Mouse (Mus musculus) kidney, embryonic 16.5 days (tissue): Measurements from ENCODE around the gene Btbd9. TPM values are rescaled to one million over a fixed set of nuclear protein-coding genes. Genes with fewer than 3 reads are reported as not detected.

Experiments
- ATAC-seq: fragments of 200-750 bp; cut with Nextera tagmentation; 2 replicates; pipeline ENCODE4 v1.8.0; 2017; ENCODE audit warnings: moderate TSS enrichment; ENCODE audit not compliant: low FRiP score, low TSS enrichment
- H3K27ac ChIP-seq: fragments of 300-500 bp; sonication (generic); 2 replicates; pipeline ENCODE4 v1.5.1; 2014; ENCODE audit warnings: low read length
- H3K27me3 ChIP-seq: fragments of 300-500 bp; sonication (generic); 2 replicates; pipeline ENCODE4 v1.6.1; 2014; ENCODE audit warnings: low read length, control low read depth, mixed read lengths; ENCODE audit not compliant: insufficient read depth
- H3K36me3 ChIP-seq: fragments of 300-500 bp; sonication (generic); 2 replicates; pipeline ENCODE4 v1.6.1; 2014; ENCODE audit warnings: low read length, control low read depth, mixed read lengths; ENCODE audit not compliant: insufficient read depth
- H3K4me1 ChIP-seq: fragments of 300-500 bp; sonication (generic); 2 replicates; pipeline ENCODE4 v1.6.1; 2014; ENCODE audit warnings: low read length, control low read depth, mixed read lengths; ENCODE audit not compliant: insufficient read depth
- H3K4me2 ChIP-seq: fragments of 300-500 bp; sonication (generic); replicated peaks from 2 replicates; pipeline ENCODE4 v1.6.1; 2014; ENCODE audit warnings: low read depth, low read length
- H3K4me3 ChIP-seq: fragments of 300-500 bp; sonication (generic); 2 replicates; pipeline ENCODE4 v1.5.1; 2014; ENCODE audit warnings: mild to moderate bottlenecking, low read length
- H3K9ac ChIP-seq: fragments of 300-500 bp; sonication (generic); replicated peaks from 2 replicates; pipeline ENCODE4 v1.6.1; 2014; ENCODE audit warnings: low read length
- H3K9me3 ChIP-seq: fragments of 300-500 bp; sonication (generic); 2 replicates; pipeline ENCODE4 v1.6.1; 2016; ENCODE audit warnings: low read length, control low read depth
- WGBS: fragments of 180-500 bp; shearing (Covaris S2); extraction: QIAGEN DNeasy Blood & Tissue Kit; methylation state at CpG from one replicate; pipeline ENCODE4 v1.1.7; 2014; 5-methylcytosine and 5-hydroxymethylcytosine counted together
- polyA plus RNA-seq: library from polyadenylated mRNA; unstranded; fragments of >200 nt; fragmentation: Nextera tagmentation; extraction: Ambion mirVana; gene quantifications from 2 replicates; pipeline ENCODE4 v1.2.1, GENCODE M21; 2015

The Btbd9 gene
- polyA plus RNA-seq, 1 experiment from 2014 or later = 58.3 TPM

- H3K27ac ChIP-seq = 0 out of 2 replicates have a peak overlapping the region, but pooled peaks have one; percentile 36
These were observed 313.3 kb downstream of the Btbd9 start for GRCm38 (mm10) chr17:30262943-30263342.

GRCm38 (mm10) chr17:30262440-30262839 is 313.8 kb downstream of the Btbd9 start:
- ATAC-seq = no peak
- no peaks in the 10 kb centered on the region for H3K27me3 ChIP-seq
- no peak overlapping the region for H3K9ac ChIP-seq
- peaks cover 35% of the 10 kb centered on the region for H3K4me1 ChIP-seq
- H3K36me3 ChIP-seq = no peaks in the 10 kb centered on the region
- no peak overlapping the region for H3K4me2 ChIP-seq
- H3K27ac ChIP-seq = 0 out of 2 replicates have a peak overlapping the region, but pooled peaks have one; percentile 36
- 61% methylated on average over 4 of the region's 4 CpGs for WGBS
- no peaks in the 10 kb centered on the region for H3K9me3 ChIP-seq
- H3K4me3 ChIP-seq = no peak overlapping the region

More at GRCm38 (mm10) chr17:30262943-30263342, 313.3 kb downstream of the Btbd9 start:
- no peaks in the 10 kb centered on the region for H3K9me3 ChIP-seq
- no peak for ATAC-seq
- no peak overlapping the region for H3K4me3 ChIP-seq
- no peak overlapping the region for H3K4me2 ChIP-seq
- 56% methylated on average over 6 of the region's 6 CpGs for WGBS
- H3K4me1 ChIP-seq = peaks cover 35% of the 10 kb centered on the region
- H3K9ac ChIP-seq = no peak overlapping the region
- H3K36me3 ChIP-seq = no peaks in the 10 kb centered on the region
- no peaks in the 10 kb centered on the region for H3K27me3 ChIP-seq

- Histone ChIP-seq H3K4me2 (no peak overlapping the region), H3K36me3 (no peaks in the 10 kb centered on the region), H3K9ac (no peak overlapping the region; the same call in 1 of the 2 replicates), H3K9me3 (no peaks in the 10 kb centered on the region), H3K4me1 (peaks cover 35% of the 10 kb centered on the region), H3K4me3 (no peak overlapping the region), H3K27ac (peak overlapping the region; percentile 54; the same call in 1 of the 2 replicates), H3K27me3 (no peaks in the 10 kb centered on the region)
- ATAC-seq = no peak
- WGBS = 53% methylated on average over 3 of the region's 3 CpGs
These were observed 314.3 kb downstream of the Btbd9 start for GRCm38 (mm10) chr17:30261983-30262340.

- 49% methylated on average over 10 of the region's 10 CpGs for WGBS
- H3K9ac ChIP-seq = no peak overlapping the region; the same call in 1 of the 2 replicates
- peak overlapping the region; percentile 54; the same call in 1 of the 2 replicates for H3K27ac ChIP-seq
- no peaks in the 10 kb centered on the region for H3K9me3 ChIP-seq
- H3K4me1 ChIP-seq = peaks cover 35% of the 10 kb centered on the region
- ATAC-seq = no peak
- H3K4me2 ChIP-seq = no peak overlapping the region
- no peaks in the 10 kb centered on the region for H3K36me3 ChIP-seq
- H3K27me3 ChIP-seq = no peaks in the 10 kb centered on the region
- H3K4me3 ChIP-seq = no peak overlapping the region
These were observed 314.8 kb downstream of the Btbd9 start for GRCm38 (mm10) chr17:30261307-30261982.

GRCm38 (mm10) chr17:30260641-30261306 is 315.5 kb downstream of the Btbd9 start:
- no peak for ATAC-seq
- Histone ChIP-seq H3K4me3 (no peak overlapping the region), H3K27me3 (no peaks in the 10 kb centered on the region), H3K9me3 (no peaks in the 10 kb centered on the region), H3K4me2 (no peak overlapping the region), H3K36me3 (no peaks in the 10 kb centered on the region), H3K4me1 (peaks cover 35% of the 10 kb centered on the region), H3K9ac (no peak overlapping the region), H3K27ac (no peak overlapping the region)
- WGBS = 35% methylated on average over 6 of the region's 6 CpGs

- Histone ChIP-seq H3K9me3 (no peaks in the 10 kb centered on the region), H3K36me3 (no peaks in the 10 kb centered on the region), H3K27ac (no peak overlapping the region), H3K4me1 (peaks cover 42% of the 10 kb centered on the region), H3K4me3 (no peak overlapping the region), H3K4me2 (no peak overlapping the region), H3K9ac (no peak overlapping the region), H3K27me3 (no peaks in the 10 kb centered on the region)
- WGBS = 74% methylated on average over 6 of the region's 6 CpGs
- ATAC-seq = no peak
These were observed 316.4 kb downstream of the Btbd9 start for GRCm38 (mm10) chr17:30259938-30260337.

GRCm38 (mm10) chr17:30258480-30258879 is 317.8 kb downstream of the Btbd9 start:
- H3K27ac ChIP-seq = no peak overlapping the region
- H3K9ac ChIP-seq = no peak overlapping the region
- no peaks in the 10 kb centered on the region for H3K27me3 ChIP-seq
- no peaks in the 10 kb centered on the region for H3K36me3 ChIP-seq
- H3K4me1 ChIP-seq = peaks cover 54% of the 10 kb centered on the region
- no peak overlapping the region for H3K4me3 ChIP-seq
- WGBS = 72% methylated on average over 4 of the region's 4 CpGs
- ATAC-seq = no peak
- no peak overlapping the region for H3K4me2 ChIP-seq
- H3K9me3 ChIP-seq = no peaks in the 10 kb centered on the region

GRCm38 (mm10) chr17:30255928-30256560 is 320.2 kb downstream of the Btbd9 start:
- no peak for ATAC-seq
- WGBS = 69% methylated on average over 8 of the region's 8 CpGs
- Histone ChIP-seq H3K9me3 (no peaks in the 10 kb centered on the region), H3K27ac (no peak overlapping the region), H3K4me2 (no peak overlapping the region), H3K36me3 (no peaks in the 10 kb centered on the region), H3K27me3 (no peaks in the 10 kb centered on the region), H3K4me1 (peaks cover 34% of the 10 kb centered on the region), H3K4me3 (no peak overlapping the region), H3K9ac (no peak overlapping the region)

- no peaks in the 10 kb centered on the region for H3K9me3 ChIP-seq
- H3K36me3 ChIP-seq = no peaks in the 10 kb centered on the region
- WGBS = 21% methylated on average over 7 of the region's 7 CpGs
- H3K4me3 ChIP-seq = no peak overlapping the region
- H3K27me3 ChIP-seq = no peaks in the 10 kb centered on the region
- ATAC-seq = peak; percentile 73
- H3K27ac ChIP-seq = peak overlapping the region; percentile 33; the same call in 1 of the 2 replicates
- H3K4me2 ChIP-seq = no peak overlapping the region
- peaks cover 23% of the 10 kb centered on the region for H3K4me1 ChIP-seq
- H3K9ac ChIP-seq = no peak overlapping the region
These were observed 322.4 kb downstream of the Btbd9 start for GRCm38 (mm10) chr17:30253924-30254323.
